Mouse (Mus musculus) brown adipose tissue, adult 24 weeks (tissue): ENCODE data around the gene Mrps10. TPM values are rescaled to one million over a fixed set of nuclear protein-coding genes. Genes with fewer than 3 reads are reported as not detected.
"Not testable (repeated sequence)": the region's sequence is repeated elsewhere in the genome, so short reads cannot be mapped to it uniquely, and the experiment has no call there.

ENCODE experiments used
- H3K27ac ChIP-seq: fragments of 200-500 bp; replicated peaks from 2 replicates; pipeline ENCODE4 v1.5.1; 2012; ENCODE audit warnings: low read depth, mild to moderate bottlenecking, low read length
- H3K4me1 ChIP-seq: fragments of 200-500 bp; 2 replicates; pipeline ENCODE4 v1.6.1; 2012; ENCODE audit warnings: low read length, mixed read lengths; ENCODE audit not compliant: control insufficient read depth, insufficient read depth, insufficient read length
- H3K4me3 ChIP-seq: fragments of 200-500 bp; 2 replicates; pipeline ENCODE4 v1.5.1; 2012; ENCODE audit warnings: low read depth, mild to moderate bottlenecking, low read length, moderate library complexity; ENCODE audit not compliant: insufficient read depth
- polyA plus RNA-seq: library from polyadenylated mRNA; stranded (reverse); fragments of >200 nt; gene quantifications from 2 replicates; pipeline ENCODE4 v1.2.4, GENCODE M21; 2012; ENCODE audit not compliant: missing spikeins, insufficient read depth, insufficient read length

Gene Mrps10
- 81.5 and 85.6 TPM in 2 replicates for polyA plus RNA-seq

- H3K27ac ChIP-seq, result 0 out of 2 replicates have a peak within 1 kb of the TSS, but pooled peaks have one; percentile 52
These were observed at the start of gene Mrps10 for GRCm38 (mm10) chr17:47368401-47369086. TSS of gene Mrps10 (plus strand) at chr17:47368887.

GRCm38 (mm10) chr17:47318972-47319625, 49.6 kb upstream of the Mrps10 start:
- no peak overlapping the region for H3K27ac ChIP-seq
- H3K4me1 ChIP-seq, result no peaks in the 10 kb centered on the region
- no peak overlapping the region for H3K4me3 ChIP-seq

More at GRCm38 (mm10) chr17:47368401-47369086, at the start of gene Mrps10:
- Histone ChIP-seq H3K4me1 (no peaks in the 10 kb centered on the region), H3K4me3 (peak within 1 kb of the TSS; percentile 93)

GRCm38 (mm10) chr17:47319761-47320160, 48.9 kb upstream of the Mrps10 start:
- Histone ChIP-seq H3K27ac (no peak overlapping the region), H3K4me1 (no peaks in the 10 kb centered on the region)

GRCm38 (mm10) chr17:47322128-47322990, 46.3 kb upstream of the Mrps10 start:
- H3K27ac ChIP-seq, result no peak overlapping the region
- H3K4me1 ChIP-seq, result no peaks in the 10 kb centered on the region
- H3K4me3 ChIP-seq, result no peak overlapping the region

More at GRCm38 (mm10) chr17:47319761-47320160, 48.9 kb upstream of the Mrps10 start:
- H3K4me3 ChIP-seq, result no peak overlapping the region

- H3K4me3 ChIP-seq, result no peak overlapping the region
- no peaks in the 10 kb centered on the region for H3K4me1 ChIP-seq
- no peak overlapping the region for H3K27ac ChIP-seq
These were observed 45.7 kb upstream of the Mrps10 start for GRCm38 (mm10) chr17:47322991-47323295.

- no peak overlapping the region for H3K4me3 ChIP-seq
- no peaks in the 10 kb centered on the region for H3K4me1 ChIP-seq
- H3K27ac ChIP-seq, result no peak overlapping the region
These were observed 41.1 kb upstream of the Mrps10 start for GRCm38 (mm10) chr17:47327559-47327958.

GRCm38 (mm10) chr17:47327969-47328368, 40.7 kb upstream of the Mrps10 start:
- Histone ChIP-seq H3K4me1 (no peaks in the 10 kb centered on the region), H3K4me3 (no peak overlapping the region), H3K27ac (no peak overlapping the region)

- no peak overlapping the region for H3K27ac ChIP-seq
- H3K4me1 ChIP-seq, result no peaks in the 10 kb centered on the region
- H3K4me3 ChIP-seq, result no peak overlapping the region
These were observed 39.9 kb upstream of the Mrps10 start for GRCm38 (mm10) chr17:47328552-47329343.

- H3K4me3 ChIP-seq, result no peak overlapping the region
- H3K27ac ChIP-seq, result no peak overlapping the region
- H3K4me1 ChIP-seq, result no peaks in the 10 kb centered on the region
These were observed 38.1 kb upstream of the Mrps10 start for GRCm38 (mm10) chr17:47330616-47331015.

GRCm38 (mm10) chr17:47332001-47332611, 36.6 kb upstream of the Mrps10 start:
- no peaks in the 10 kb centered on the region for H3K4me1 ChIP-seq
- H3K4me3 ChIP-seq, result no peak overlapping the region
- H3K27ac ChIP-seq, result no peak overlapping the region

GRCm38 (mm10) chr17:47332664-47333063, 36.0 kb upstream of the Mrps10 start:
- H3K4me3 ChIP-seq, H3K4me1 ChIP-seq, H3K27ac ChIP-seq: not testable (repeated sequence)

GRCm38 (mm10) chr17:47333409-47333808, 35.3 kb upstream of the Mrps10 start:
- no peaks in the 10 kb centered on the region for H3K4me1 ChIP-seq
- H3K4me3 ChIP-seq, result no peak overlapping the region

GRCm38 (mm10) chr17:47343121-47343520, 25.6 kb upstream of the Mrps10 start:
- Histone ChIP-seq H3K4me3 (no peak overlapping the region), H3K4me1 (no peaks in the 10 kb centered on the region), H3K27ac (no peak overlapping the region)

More at GRCm38 (mm10) chr17:47333409-47333808, 35.3 kb upstream of the Mrps10 start:
- no peak overlapping the region for H3K27ac ChIP-seq

GRCm38 (mm10) chr17:47349721-47350319, 18.9 kb upstream of the Mrps10 start:
- Histone ChIP-seq H3K4me3 (no peak overlapping the region), H3K4me1 (no peaks in the 10 kb centered on the region)

More at GRCm38 (mm10) chr17:47349721-47350319, 18.9 kb upstream of the Mrps10 start:
- no peak overlapping the region for H3K27ac ChIP-seq
